14 mouse cellular contexts compared by ENCODE assay signal in genomic region chr12:85967812-85968211, GRCm38 (mm10).
"Had no signal": no experiment of that assay in that cellular context is flagged by ENCODE, and none has a peak within 500 bp of the region (broad histone marks: within the 10 kb centered on the region; RNA-seq: fewer than 3 reads in every experiment).

No protein-coding gene starts in this region.

- H3K4me2 ChIP-seq: neural tube, embryonic 12.5 days; neural tube, embryonic 13.5 days; neural tube, embryonic 15.5 days; stomach, embryonic 15.5 days had no signal

- DNase-seq: right cerebral cortex, postnatal 14 days; right cerebral cortex, postnatal 25 days; right cerebral cortex, postnatal 4 days; spleen, adult 18-20 months; thymus, adult 18-20 months; thymus, postnatal 14 days; thymus, postnatal 25 days; thymus, postnatal 36 days; thymus, postnatal 4 days had no signal

- H3K9ac ChIP-seq: neural tube, embryonic 12.5 days; neural tube, embryonic 13.5 days; neural tube, embryonic 15.5 days; stomach, embryonic 15.5 days had no signal

- H3K9me3 ChIP-seq: neural tube, embryonic 12.5 days; neural tube, embryonic 13.5 days; neural tube, embryonic 15.5 days; stomach, embryonic 15.5 days had no signal

- H3K27ac ChIP-seq: neural tube, embryonic 12.5 days; neural tube, embryonic 13.5 days; neural tube, embryonic 15.5 days; stomach, embryonic 15.5 days; stomach, postnatal 0 days had no signal

- H3K27me3 ChIP-seq: neural tube, embryonic 12.5 days; neural tube, embryonic 13.5 days; neural tube, embryonic 15.5 days; stomach, embryonic 15.5 days had no signal

- H3K36me3 ChIP-seq: neural tube, embryonic 13.5 days; neural tube, embryonic 15.5 days; stomach, embryonic 15.5 days had no signal

- H3K4me3 ChIP-seq: neural tube, embryonic 12.5 days; neural tube, embryonic 13.5 days; neural tube, embryonic 15.5 days; stomach, embryonic 15.5 days had no signal

- H3K4me1 ChIP-seq: neural tube, embryonic 12.5 days; neural tube, embryonic 15.5 days had no signal
